Mouse (Mus musculus) CD4-positive, CD25-positive, alpha-beta regulatory T cell (primary cell): ENCODE data around the gene Gm9046. TPM values are rescaled to one million over a fixed set of nuclear protein-coding genes. Genes with fewer than 3 reads are reported as not detected.

Experiments used
- polyA plus RNA-seq: library from polyadenylated mRNA; unstranded; fragments of 100-300 nt; shearing (Covaris generic); gene quantifications from one replicate; pipeline ENCODE4 v1.2.1, GENCODE M21; 2017

Gm9046 gene
- not detected for polyA plus RNA-seq

DNA sequence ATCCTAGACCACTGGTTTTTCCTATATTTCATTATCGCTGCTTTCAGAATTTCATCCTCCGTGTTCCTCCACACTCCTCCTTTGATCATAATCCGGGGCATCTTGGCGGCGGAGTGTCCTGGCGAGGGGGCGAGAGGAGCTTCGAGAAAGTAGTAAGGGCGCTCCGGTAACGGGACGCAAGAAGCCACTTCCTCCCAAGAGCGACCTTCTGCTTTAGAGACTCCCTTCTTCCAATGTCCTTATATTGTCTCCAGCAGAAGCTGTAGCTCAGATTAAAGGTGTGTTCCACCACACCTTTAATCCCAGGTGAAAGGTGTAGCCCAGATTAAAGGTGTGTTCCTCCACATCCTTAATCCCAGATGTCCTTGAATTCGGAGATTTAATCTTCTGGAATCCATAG is at the start of gene Gm9046:
TSS of gene Gm9046 (minus strand) at position 101 of the 400 bp plus-strand sequence.

DNA sequence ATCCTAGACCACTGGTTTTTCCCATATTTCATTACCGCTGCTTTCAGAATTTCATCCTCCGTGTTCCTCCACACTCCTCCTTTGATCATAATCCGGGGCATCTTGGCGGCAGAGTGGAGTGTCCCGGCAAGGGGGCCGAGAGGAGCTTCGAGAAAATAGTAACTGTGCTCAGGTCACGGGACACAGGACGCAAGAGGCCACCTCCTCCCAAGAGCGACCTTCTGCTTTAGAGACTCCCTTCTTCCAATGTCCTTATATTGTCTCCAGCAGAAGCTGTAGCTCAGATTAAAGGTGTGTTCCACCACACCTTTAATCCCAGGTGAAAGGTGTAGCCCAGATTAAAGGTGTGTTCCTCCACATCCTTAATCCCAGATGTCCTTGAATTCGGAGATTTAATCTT is 10.9 kb upstream of the Gm9046 start, which contains the start of gene Gm9049:
TSS of gene Gm9049 (minus strand) at position 101 of the 400 bp plus-strand sequence.

DNA sequence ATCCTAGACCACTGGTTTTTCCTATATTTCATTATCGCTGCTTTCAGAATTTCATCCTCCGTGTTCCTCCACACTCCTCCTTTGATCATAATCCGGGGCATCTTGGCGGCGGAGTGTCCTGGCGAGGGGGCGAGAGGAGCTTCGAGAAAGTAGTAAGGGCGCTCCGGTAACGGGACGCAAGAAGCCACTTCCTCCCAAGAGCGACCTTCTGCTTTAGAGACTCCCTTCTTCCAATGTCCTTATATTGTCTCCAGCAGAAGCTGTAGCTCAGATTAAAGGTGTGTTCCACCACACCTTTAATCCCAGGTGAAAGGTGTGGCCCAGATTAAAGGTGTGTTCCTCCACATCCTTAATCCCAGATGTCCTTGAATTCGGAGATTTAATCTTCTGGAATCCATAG is 5.5 kb upstream of the Gm9046 start, which contains the start of gene Gm9048:
TSS of gene Gm9048 (minus strand) at position 101 of the 400 bp plus-strand sequence.

DNA sequence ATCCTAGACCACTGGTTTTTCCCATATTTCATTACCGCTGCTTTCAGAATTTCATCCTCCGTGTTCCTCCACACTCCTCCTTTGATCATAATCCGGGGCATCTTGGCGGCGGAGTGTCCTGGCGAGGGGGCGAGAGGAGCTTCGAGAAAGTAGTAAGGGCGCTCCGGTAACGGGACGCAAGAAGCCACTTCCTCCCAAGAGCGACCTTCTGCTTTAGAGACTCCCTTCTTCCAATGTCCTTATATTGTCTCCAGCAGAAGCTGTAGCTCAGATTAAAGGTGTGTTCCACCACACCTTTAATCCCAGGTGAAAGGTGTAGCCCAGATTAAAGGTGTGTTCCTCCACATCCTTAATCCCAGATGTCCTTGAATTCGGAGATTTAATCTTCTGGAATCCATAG is 5.3 kb downstream of the Gm9046 start, which contains the start of gene Gm9045:
TSS of gene Gm9045 (minus strand) at position 101 of the 400 bp plus-strand sequence.

DNA sequence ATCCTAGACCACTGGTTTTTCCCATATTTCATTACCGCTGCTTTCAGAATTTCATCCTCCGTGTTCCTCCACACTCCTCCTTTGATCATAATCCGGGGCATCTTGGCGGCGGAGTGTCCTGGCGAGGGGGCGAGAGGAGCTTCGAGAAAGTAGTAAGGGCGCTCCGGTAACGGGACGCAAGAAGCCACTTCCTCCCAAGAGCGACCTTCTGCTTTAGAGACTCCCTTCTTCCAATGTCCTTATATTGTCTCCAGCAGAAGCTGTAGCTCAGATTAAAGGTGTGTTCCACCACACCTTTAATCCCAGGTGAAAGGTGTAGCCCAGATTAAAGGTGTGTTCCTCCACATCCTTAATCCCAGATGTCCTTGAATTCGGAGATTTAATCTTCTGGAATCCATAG is 10.7 kb downstream of the Gm9046 start, which contains the start of gene Gm9044:
TSS of gene Gm9044 (minus strand) at position 101 of the 400 bp plus-strand sequence.

DNA sequence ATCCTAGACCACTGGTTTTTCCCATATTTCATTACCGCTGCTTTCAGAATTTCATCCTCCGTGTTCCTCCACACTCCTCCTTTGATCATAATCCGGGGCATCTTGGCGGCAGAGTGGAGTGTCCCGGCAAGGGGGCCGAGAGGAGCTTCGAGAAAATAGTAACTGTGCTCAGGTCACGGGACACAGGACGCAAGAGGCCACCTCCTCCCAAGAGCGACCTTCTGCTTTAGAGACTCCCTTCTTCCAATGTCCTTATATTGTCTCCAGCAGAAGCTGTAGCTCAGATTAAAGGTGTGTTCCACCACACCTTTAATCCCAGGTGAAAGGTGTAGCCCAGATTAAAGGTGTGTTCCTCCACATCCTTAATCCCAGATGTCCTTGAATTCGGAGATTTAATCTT is 16.2 kb downstream of the Gm9046 start, which contains the start of gene Gm9040:
TSS of gene Gm9040 (minus strand) at position 101 of the 400 bp plus-strand sequence.

DNA sequence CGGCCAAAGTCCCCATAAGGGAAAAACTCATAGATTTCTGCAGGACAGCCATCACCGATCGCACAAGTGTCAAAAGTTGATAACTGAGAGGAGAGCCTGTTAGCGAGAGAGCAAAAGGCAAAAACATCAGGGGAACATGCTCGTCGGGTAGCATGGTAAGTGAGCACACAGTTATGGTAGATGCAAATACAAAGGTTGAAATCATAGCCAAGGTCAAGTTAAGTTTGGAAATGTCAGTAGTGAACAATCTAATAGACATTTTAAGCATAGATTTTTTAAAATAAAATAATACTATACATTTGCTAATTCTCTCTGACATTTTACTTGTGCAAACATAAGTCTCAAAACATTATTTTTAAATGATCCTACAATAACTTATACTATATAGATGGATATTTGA is 48.1 kb downstream of the Gm9046 start, which contains the start of gene Iltifb:
TSS of gene Iltifb (minus strand) at position 101 of the 400 bp plus-strand sequence.

Other genes starting within 250 kb of the Gm9046 start
- gene Mdm1, start 201.4 kb downstream of the Gm9046 start, polyA plus RNA-seq: 8.4 TPM
- gene Il22, start 138.3 kb downstream of the Gm9046 start, polyA plus RNA-seq: not detected
- 0.08 TPM for gene Gm32717, start 102.5 kb downstream of the Gm9046 start, polyA plus RNA-seq
- 0.08 TPM for gene Gm32802, start 84.6 kb downstream of the Gm9046 start, polyA plus RNA-seq
- gene Iltifb, start 48.2 kb downstream of the Gm9046 start, polyA plus RNA-seq: not detected
- 0.20 TPM for gene Gm9040, start 16.3 kb downstream of the Gm9046 start, polyA plus RNA-seq
- 0.20 TPM for gene Gm9044, start 10.8 kb downstream of the Gm9046 start, polyA plus RNA-seq
- not detected for gene Gm9045, start 5.4 kb downstream of the Gm9046 start, polyA plus RNA-seq
- not detected for gene Gm9048, start 5.4 kb upstream of the Gm9046 start, polyA plus RNA-seq
- gene Gm9049, start 10.8 kb upstream of the Gm9046 start, polyA plus RNA-seq: not detected
- 4.5 TPM for gene Ifng, start 97.8 kb upstream of the Gm9046 start, polyA plus RNA-seq